Mouse (Mus musculus): ENCODE results near the gene Cd200r3. TPM values are rescaled to one million over a fixed set of nuclear protein-coding genes. Genes with fewer than 3 reads are reported as not detected.

Gene Cd200r3
- polyA plus RNA-seq, 1 experiment from 2014 or later: 0.61 TPM

DNA sequence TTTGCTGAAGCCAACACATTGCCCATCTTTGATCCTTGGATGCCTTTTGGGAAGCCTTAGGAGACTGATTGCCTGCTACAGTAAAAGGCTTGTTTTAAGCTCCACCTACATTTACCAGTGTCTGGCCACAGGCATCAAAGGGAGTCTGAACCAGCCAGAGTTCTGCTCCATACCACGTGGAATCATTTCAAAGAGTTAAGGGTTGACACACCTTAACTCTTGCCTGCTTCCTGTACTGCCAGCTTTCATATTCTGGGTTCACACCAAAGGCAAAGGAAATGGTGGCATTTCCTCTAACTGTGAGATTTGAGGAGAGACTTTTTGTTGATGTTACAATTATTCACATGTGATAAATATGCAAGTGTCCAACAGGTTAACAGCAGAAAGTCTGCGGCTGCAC lies 63.5 kb downstream of the Cd200r3 start:
- no peak for ATAC-seq (ENCODE audit: low FRiP score, low TSS enrichment)
- TF ChIP-seq CTCF (IDR thresholded peaks at IDR 0.05; ENCODE audit: low read depth) (no peak), EP300 (optimal IDR thresholded peaks at IDR 0.05) (no peak)

DNA sequence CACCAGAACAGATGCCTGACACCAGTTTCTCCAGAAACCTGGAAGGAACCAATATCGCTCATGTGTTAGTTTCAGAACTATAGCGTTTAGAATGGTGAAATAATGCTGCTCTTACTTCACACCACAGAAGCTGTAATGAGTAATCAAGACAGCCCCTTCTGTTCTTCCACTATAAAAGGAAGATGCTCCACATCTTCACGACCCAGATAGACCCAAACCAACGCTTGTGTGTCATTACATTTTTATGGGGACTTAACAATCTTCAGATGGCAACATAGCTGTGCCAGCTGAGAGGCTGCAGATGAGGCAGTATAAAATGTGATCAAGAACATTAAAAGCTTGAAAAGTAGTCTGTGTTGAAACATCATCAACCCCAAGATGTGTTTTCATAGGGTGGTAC lies 64.3 kb downstream of the Cd200r3 start:
- Histone ChIP-seq H3K4me2 (replicated peaks; ENCODE audit: low read depth) (no peak overlapping the region), H3K9ac (ENCODE audit: low read length) (no peak overlapping the region), H3K36me3 (ENCODE audit: control insufficient read depth, insufficient read depth, low read length) (no peaks in the 10 kb centered on the region), H3K9me3 (ENCODE audit: control insufficient read depth, low read length) (no peaks in the 10 kb centered on the region), H3K4me3 (ENCODE audit: low read depth, low read length) (no peak overlapping the region), H3K27me3 (ENCODE audit: control insufficient read depth, insufficient read depth, low read length) (no peaks in the 10 kb centered on the region), H3K4me1 (replicated peaks; ENCODE audit: control insufficient read depth, insufficient read depth) (no peaks in the 10 kb centered on the region), H3K27ac (replicated peaks) (no peak overlapping the region)
- TF ChIP-seq CTCF (IDR thresholded peaks at IDR 0.05; ENCODE audit: low read depth) (no peak), EP300 (optimal IDR thresholded peaks at IDR 0.05) (no peak)
- ATAC-seq (ENCODE audit: low FRiP score, low TSS enrichment) (no peak), DNase-seq (ENCODE audit: low spot score) (no peak)
- WGBS: 77% methylated on average over 4 of the region's 4 CpGs

More for the DNA sequence above, 63.5 kb downstream of the Cd200r3 start:
- Histone ChIP-seq H3K36me3 (ENCODE audit: control insufficient read depth, insufficient read depth, low read length) (no peaks in the 10 kb centered on the region), H3K27me3 (ENCODE audit: control insufficient read depth, insufficient read depth, low read length) (no peaks in the 10 kb centered on the region), H3K27ac (replicated peaks) (no peak overlapping the region), H3K9me3 (ENCODE audit: control insufficient read depth, low read length) (no peaks in the 10 kb centered on the region), H3K9ac (ENCODE audit: low read length) (no peak overlapping the region), H3K4me1 (replicated peaks; ENCODE audit: control insufficient read depth, insufficient read depth) (no peaks in the 10 kb centered on the region), H3K4me2 (replicated peaks; ENCODE audit: low read depth) (no peak overlapping the region), H3K4me3 (ENCODE audit: low read depth, low read length) (no peak overlapping the region)
- no peak for DNase-seq (ENCODE audit: low spot score)
- 50% methylated on average over 2 of the region's 2 CpGs for WGBS

DNA sequence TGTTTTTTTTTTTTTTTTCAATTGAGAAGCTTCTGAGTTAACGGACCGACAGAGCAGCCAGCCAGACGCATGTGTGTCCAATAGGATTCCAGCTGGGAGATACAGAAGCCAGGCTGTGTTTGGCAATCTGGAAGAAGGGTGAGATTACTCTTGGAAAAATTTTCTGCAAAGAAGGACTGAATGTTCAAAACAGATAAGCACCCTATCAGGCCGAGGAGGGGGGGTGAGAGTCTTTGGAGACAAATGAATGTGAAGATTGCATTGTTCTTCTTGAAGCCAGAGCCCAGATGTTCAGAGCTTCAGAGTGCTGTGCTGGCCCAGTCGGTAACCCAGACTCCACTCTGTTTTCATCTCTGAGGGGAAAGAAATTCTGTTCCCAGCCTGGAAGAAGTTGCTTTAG lies 66.2 kb downstream of the Cd200r3 start:
- Histone ChIP-seq H3K27me3 (ENCODE audit: control insufficient read depth, insufficient read depth, low read length) (no peaks in the 10 kb centered on the region), H3K27ac (replicated peaks) (no peak overlapping the region), H3K9ac (ENCODE audit: low read length) (no peak overlapping the region), H3K4me3 (ENCODE audit: low read depth, low read length) (no peak overlapping the region), H3K4me2 (replicated peaks; ENCODE audit: low read depth) (no peak overlapping the region), H3K36me3 (ENCODE audit: control insufficient read depth, insufficient read depth, low read length) (no peaks in the 10 kb centered on the region), H3K9me3 (ENCODE audit: control insufficient read depth, low read length) (no peaks in the 10 kb centered on the region), H3K4me1 (replicated peaks; ENCODE audit: control insufficient read depth, insufficient read depth) (no peaks in the 10 kb centered on the region)
- DNase-seq (ENCODE audit: low spot score) (no peak), ATAC-seq (ENCODE audit: low FRiP score, low TSS enrichment) (no peak)
- WGBS: 42% methylated on average over 5 of the region's 5 CpGs
- TF ChIP-seq CTCF (IDR thresholded peaks at IDR 0.05; ENCODE audit: low read depth): no peak
- TF ChIP-seq EP300 (optimal IDR thresholded peaks at IDR 0.05): no peak

DNA sequence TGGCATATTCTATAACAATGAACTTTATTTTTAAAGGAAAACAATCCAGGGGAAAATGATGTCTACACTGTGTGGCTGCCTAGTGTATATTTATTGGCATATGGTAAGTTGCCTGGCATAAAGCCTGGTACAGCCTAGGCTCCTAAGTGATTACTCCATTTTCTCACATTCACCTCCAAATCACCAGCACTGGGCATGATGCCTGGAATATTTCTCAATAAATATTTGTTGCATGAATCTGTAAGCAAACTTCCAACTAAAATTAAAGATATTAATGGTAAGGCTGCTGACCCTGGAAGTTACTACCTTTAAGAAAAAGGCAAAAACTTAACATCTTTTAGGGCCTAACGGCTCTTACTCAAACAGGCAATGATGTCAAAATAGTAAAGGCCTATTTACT lies 72.1 kb downstream of the Cd200r3 start:
- H3K4me1 ChIP-seq (replicated peaks; ENCODE audit: control insufficient read depth, insufficient read depth): no peaks in the 10 kb centered on the region
- H3K27me3 ChIP-seq (ENCODE audit: control insufficient read depth, insufficient read depth, low read length): no peaks in the 10 kb centered on the region
- no peak for DNase-seq (ENCODE audit: low spot score)
- no peak overlapping the region for H3K27ac ChIP-seq (replicated peaks)
- H3K4me3 ChIP-seq (ENCODE audit: low read depth, low read length): no peak overlapping the region
- H3K36me3 ChIP-seq (ENCODE audit: control insufficient read depth, insufficient read depth, low read length): no peaks in the 10 kb centered on the region
- ATAC-seq (ENCODE audit: low FRiP score, low TSS enrichment): no peak
- H3K9ac ChIP-seq (ENCODE audit: low read length): no peak overlapping the region
- H3K4me2 ChIP-seq (replicated peaks; ENCODE audit: low read depth): no peak overlapping the region
- no peaks in the 10 kb centered on the region for H3K9me3 ChIP-seq (ENCODE audit: control insufficient read depth, low read length)
- WGBS: 84% methylated on average over 1 of the region's 1 CpGs
- TF ChIP-seq CTCF (IDR thresholded peaks at IDR 0.05; ENCODE audit: low read depth) (no peak), EP300 (optimal IDR thresholded peaks at IDR 0.05) (no peak)

DNA sequence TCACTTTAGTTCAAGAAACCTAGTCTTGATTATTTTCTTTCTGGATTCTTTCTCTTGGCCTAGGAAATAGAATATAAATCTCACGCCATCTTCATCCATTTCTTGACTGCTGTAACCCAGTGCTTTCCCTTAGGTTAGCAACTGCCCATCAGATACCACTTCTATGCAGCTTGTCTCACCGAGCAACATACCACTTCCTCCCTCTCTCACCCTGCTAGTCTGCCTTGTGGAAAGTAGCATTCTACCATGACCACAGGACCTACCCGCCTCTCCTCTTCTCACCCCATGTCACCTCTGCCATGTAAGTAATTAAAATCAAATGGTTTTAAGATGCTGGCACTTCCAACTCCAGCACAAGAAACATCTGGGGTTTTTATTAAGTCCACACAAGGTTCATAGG lies 73.0 kb downstream of the Cd200r3 start:
- TF ChIP-seq EP300 (optimal IDR thresholded peaks at IDR 0.05): no peak
- no peak for TF ChIP-seq CTCF (IDR thresholded peaks at IDR 0.05; ENCODE audit: low read depth)
- H3K27me3 ChIP-seq (ENCODE audit: control insufficient read depth, insufficient read depth, low read length): no peaks in the 10 kb centered on the region
- WGBS: 76% methylated on average over 3 of the region's 3 CpGs
- H3K4me3 ChIP-seq (ENCODE audit: low read depth, low read length): no peak overlapping the region
- no peaks in the 10 kb centered on the region for H3K9me3 ChIP-seq (ENCODE audit: control insufficient read depth, low read length)
- no peak overlapping the region for H3K9ac ChIP-seq (ENCODE audit: low read length)
- H3K4me1 ChIP-seq (replicated peaks; ENCODE audit: control insufficient read depth, insufficient read depth): no peaks in the 10 kb centered on the region
- DNase-seq (ENCODE audit: low spot score) (no peak), ATAC-seq (ENCODE audit: low FRiP score, low TSS enrichment) (no peak)
- H3K27ac ChIP-seq (replicated peaks): no peak overlapping the region
- H3K36me3 ChIP-seq (ENCODE audit: control insufficient read depth, insufficient read depth, low read length): no peaks in the 10 kb centered on the region
- H3K4me2 ChIP-seq (replicated peaks; ENCODE audit: low read depth): no peak overlapping the region

DNA sequence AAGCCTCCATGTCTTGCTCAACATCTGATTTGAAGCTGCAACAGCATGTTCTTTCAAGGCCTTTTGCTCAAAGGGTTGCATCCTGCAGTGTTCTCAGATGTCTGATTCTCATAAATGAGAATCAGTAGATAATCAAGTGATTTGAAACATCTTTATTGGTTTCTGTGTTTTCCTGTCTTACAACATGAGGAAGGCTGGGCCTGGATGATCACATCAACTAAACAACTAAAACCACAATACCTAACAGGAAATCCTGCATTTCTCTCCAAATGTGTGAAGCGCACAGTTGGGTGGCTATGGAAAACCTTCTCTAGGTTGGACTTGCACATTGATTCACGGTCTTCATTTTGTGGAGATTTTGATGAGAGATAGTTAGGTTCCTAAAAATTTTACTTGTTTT lies 75.4 kb downstream of the Cd200r3 start:
- no peak overlapping the region for H3K9ac ChIP-seq (ENCODE audit: low read length)
- no peak overlapping the region for H3K4me3 ChIP-seq (ENCODE audit: low read depth, low read length)
- H3K27ac ChIP-seq (replicated peaks): no peak overlapping the region
- H3K36me3 ChIP-seq (ENCODE audit: control insufficient read depth, insufficient read depth, low read length): no peaks in the 10 kb centered on the region
- DNase-seq (ENCODE audit: low spot score): no peak
- no peaks in the 10 kb centered on the region for H3K4me1 ChIP-seq (replicated peaks; ENCODE audit: control insufficient read depth, insufficient read depth)
- WGBS: 90% methylated on average over 2 of the region's 2 CpGs
- H3K9me3 ChIP-seq (ENCODE audit: control insufficient read depth, low read length): no peaks in the 10 kb centered on the region
- TF ChIP-seq EP300 (optimal IDR thresholded peaks at IDR 0.05) (no peak), CTCF (IDR thresholded peaks at IDR 0.05; ENCODE audit: low read depth) (no peak)
- ATAC-seq (ENCODE audit: low FRiP score, low TSS enrichment): no peak
- no peaks in the 10 kb centered on the region for H3K27me3 ChIP-seq (ENCODE audit: control insufficient read depth, insufficient read depth, low read length)
- no peak overlapping the region for H3K4me2 ChIP-seq (replicated peaks; ENCODE audit: low read depth)

Measured in stomach, postnatal 0 days (tissue).